Mouse (Mus musculus) hindbrain, embryonic 11.5 days (tissue): ENCODE data around the gene Lamtor1. TPM values are rescaled to one million over a fixed set of nuclear protein-coding genes. Genes with fewer than 3 reads are reported as not detected.
A peak's percentile ranks its signal among the peaks of the same experiment; 100 is the strongest.

Experiments
- ATAC-seq: fragments of 200-750 bp; cut with Nextera tagmentation; 2 replicates; pipeline ENCODE4 v1.8.0; 2017; ENCODE audit warnings: mild to moderate bottlenecking, moderate TSS enrichment, moderate library complexity; ENCODE audit not compliant: low FRiP score
- DNase-seq: peaks from one replicate; pipeline ENCODE4 v3.0.0-alpha.2; 2015; ENCODE audit warnings: low spot score
- H3K27ac ChIP-seq: fragments of 300-500 bp; sonication (generic); 2 replicates; pipeline ENCODE4 v1.5.1; 2014; ENCODE audit warnings: mild to moderate bottlenecking, low read depth, low read length
- H3K27me3 ChIP-seq: fragments of 300-500 bp; sonication (generic); 2 replicates; pipeline ENCODE4 v1.6.1; 2014; ENCODE audit warnings: mild to moderate bottlenecking, low read length, moderate library complexity, mixed read lengths; ENCODE audit not compliant: control insufficient read depth, insufficient read depth
- H3K36me3 ChIP-seq: fragments of 300-500 bp; sonication (generic); 2 replicates; pipeline ENCODE4 v1.6.1; 2014; ENCODE audit warnings: mild to moderate bottlenecking, low read length, moderate library complexity, mixed read lengths; ENCODE audit not compliant: control insufficient read depth, insufficient read depth
- H3K4me1 ChIP-seq: fragments of 300-500 bp; sonication (generic); replicated peaks from 2 replicates; pipeline ENCODE4 v1.6.1; 2014; ENCODE audit warnings: low read length, mixed read lengths; ENCODE audit not compliant: control insufficient read depth, insufficient read depth
- H3K4me2 ChIP-seq: fragments of 300-500 bp; sonication (generic); replicated peaks from 2 replicates; pipeline ENCODE4 v1.6.1; 2014; ENCODE audit warnings: mild to moderate bottlenecking, low read depth, low read length
- H3K4me3 ChIP-seq: fragments of 300-500 bp; sonication (generic); 2 replicates; pipeline ENCODE4 v1.5.1; 2014; ENCODE audit warnings: low read depth, low read length
- H3K9ac ChIP-seq: fragments of 300-500 bp; sonication (generic); 2 replicates; pipeline ENCODE4 v1.6.1; 2014; ENCODE audit warnings: low read depth, low read length
- H3K9me3 ChIP-seq: fragments of 300-500 bp; sonication (generic); 2 replicates; pipeline ENCODE4 v1.6.1; 2016; ENCODE audit warnings: low read length; ENCODE audit not compliant: control insufficient read depth
- WGBS: fragments of 180-500 bp; shearing (Covaris S2); extraction: QIAGEN DNeasy Blood & Tissue Kit; methylation state at CpG from one replicate; pipeline ENCODE4 v1.1.7; 2014; 5-methylcytosine and 5-hydroxymethylcytosine counted together
- polyA plus RNA-seq: library from polyadenylated mRNA; unstranded; fragments of >200 nt; fragmentation: Nextera tagmentation; extraction: Ambion mirVana; gene quantifications from 2 replicates; pipeline ENCODE4 v1.2.1, GENCODE M21; 2014

The Lamtor1 gene
- polyA plus RNA-seq, 1 experiment from 2014 or later, result 127 TPM

DNA sequence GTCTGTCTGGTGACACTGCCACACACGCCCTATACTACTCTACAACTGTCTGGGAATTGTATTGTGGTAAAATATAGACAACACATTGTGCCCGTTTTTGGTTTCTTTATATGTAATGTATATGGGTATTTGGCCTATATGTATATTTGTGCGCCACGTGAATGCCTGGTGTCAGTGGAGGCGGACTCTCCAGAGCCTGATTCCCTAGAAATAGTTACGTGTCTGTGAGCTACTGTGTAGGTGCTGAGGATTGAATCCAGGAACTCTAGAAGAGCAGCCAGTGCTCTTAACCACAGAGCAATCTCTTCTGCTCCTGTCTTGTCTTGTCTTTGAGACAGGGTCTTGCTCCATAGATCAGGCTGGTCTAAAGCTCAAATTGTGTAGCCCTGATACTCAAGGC, 19.4 kb upstream of the Lamtor1 start:
- Histone ChIP-seq H3K4me1 (no peaks in the 10 kb centered on the region), H3K27me3 (no peaks in the 10 kb centered on the region), H3K27ac (no peak overlapping the region), H3K4me3 (no peak overlapping the region), H3K9ac (no peak overlapping the region), H3K4me2 (no peak overlapping the region), H3K36me3 (no peaks in the 10 kb centered on the region), H3K9me3 (no peaks in the 10 kb centered on the region)
- 83% methylated on average over 6 of the region's 6 CpGs for WGBS
- DNase-seq, result no peak
- ATAC-seq, result no peak

DNA sequence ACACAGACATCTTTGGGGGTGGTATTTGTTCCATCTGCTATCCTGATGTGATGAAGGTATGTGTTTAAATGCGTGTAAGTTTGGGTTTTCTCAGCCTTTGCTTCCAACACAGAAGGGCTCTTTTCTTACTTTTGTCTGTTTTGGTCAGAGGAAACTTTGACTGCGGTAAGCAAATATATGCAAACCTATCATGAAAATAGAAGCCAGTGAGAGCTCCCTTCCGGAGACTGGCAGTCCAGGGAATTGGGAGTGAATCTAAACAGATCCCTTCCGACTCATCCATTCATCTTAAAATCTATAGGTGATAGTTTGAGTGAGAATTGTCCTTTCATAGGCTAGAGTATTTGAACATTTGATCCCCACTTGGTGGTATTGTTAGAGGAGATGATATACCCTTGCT, 17.2 kb upstream of the Lamtor1 start:
- ATAC-seq, result no peak
- 86% methylated on average over 4 of the region's 4 CpGs for WGBS
- Histone ChIP-seq H3K9ac (no peak overlapping the region), H3K27me3 (no peaks in the 10 kb centered on the region), H3K36me3 (no peaks in the 10 kb centered on the region), H3K4me1 (no peaks in the 10 kb centered on the region), H3K4me3 (no peak overlapping the region), H3K27ac (no peak overlapping the region), H3K4me2 (no peak overlapping the region), H3K9me3 (no peaks in the 10 kb centered on the region)
- DNase-seq, result no peak

DNA sequence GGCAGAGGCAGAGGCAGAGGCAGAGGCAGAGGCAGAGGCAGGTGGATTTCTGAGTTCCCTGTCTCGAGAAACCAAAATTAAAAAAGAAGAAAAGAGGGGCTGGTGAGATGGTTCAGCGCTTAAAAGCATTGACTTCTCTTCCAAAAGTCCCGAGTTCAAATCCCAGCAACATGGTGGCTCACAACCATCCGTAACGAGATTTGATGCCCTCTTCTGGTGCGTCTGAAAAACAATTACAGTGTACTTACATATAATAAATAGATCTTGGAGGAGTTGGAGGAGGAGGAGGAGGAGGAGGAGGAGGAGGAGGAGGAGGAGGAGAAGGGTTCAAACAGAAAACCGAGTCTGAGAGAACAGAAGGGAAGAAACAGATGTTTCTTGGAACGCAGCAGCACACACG, 10.0 kb upstream of the Lamtor1 start:
- ATAC-seq, result no peak
- Histone ChIP-seq H3K27me3 (no peaks in the 10 kb centered on the region), H3K36me3 (no peaks in the 10 kb centered on the region), H3K4me1 (no peaks in the 10 kb centered on the region), H3K27ac (no peak overlapping the region), H3K4me2 (peak overlapping the region; percentile 22), H3K9me3 (no peaks in the 10 kb centered on the region), H3K9ac (peak overlapping the region; percentile 57; the same call in 1 of the 2 replicates), H3K4me3 (peak overlapping the region; percentile 56)
- no peak for DNase-seq
- 37% methylated on average over 9 of the region's 9 CpGs for WGBS

DNA sequence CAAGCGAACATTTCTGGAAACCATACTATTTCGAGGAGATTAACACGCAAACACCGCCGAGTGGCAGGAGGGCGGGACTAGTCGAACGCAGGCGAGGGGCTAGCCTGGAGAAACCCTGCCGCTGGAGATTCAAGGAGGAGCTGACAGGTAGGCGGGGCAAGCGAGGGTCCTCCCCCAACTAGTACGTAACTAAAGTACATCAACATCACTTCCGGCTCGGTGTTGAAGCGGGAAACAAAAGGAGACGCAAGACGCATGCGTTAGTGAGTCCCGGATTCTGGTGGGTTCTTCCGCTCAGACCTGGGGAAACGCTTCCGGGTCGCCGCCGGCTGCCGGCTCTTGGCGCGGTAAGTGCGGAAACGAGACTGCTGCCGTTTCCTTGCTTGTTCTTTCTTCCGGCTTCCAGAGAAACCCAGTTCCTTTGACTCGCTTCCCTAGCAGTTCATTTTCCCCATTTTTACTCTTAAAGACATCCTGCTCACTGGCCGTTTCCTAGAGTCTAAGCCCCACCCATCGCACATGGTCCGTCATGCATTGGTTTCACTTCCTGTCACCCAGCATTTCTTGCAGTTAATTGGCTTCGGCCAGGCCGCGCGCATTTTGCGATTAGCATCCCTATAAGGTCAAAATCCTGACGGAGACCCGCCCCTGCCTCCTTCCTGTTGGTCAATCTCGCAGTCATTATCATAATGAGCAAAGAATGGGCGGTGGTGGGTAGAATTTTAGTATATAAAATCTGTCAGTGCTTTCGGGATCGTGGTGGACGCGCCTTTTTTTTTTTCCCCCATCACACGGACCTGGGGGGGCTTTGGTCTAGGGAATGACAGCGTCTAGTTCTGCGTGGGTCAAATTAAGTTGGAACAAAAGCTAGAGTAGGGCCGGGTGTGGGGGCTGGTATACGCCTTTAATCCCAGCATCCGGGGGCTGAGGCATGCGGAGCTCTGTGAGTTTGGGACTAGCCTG, 9.3 kb upstream of the Lamtor1 start:
- H3K9ac ChIP-seq, result peak overlapping the region; percentile 57
- peak overlapping the region; percentile 89 for H3K27ac ChIP-seq
- peak; percentile 99 for ATAC-seq
- under 1% methylated on average over 56 of the region's 57 CpGs for WGBS
- no peaks in the 10 kb centered on the region for H3K9me3 ChIP-seq
- peak overlapping the region; percentile 56 for H3K4me3 ChIP-seq
- no peaks in the 10 kb centered on the region for H3K4me1 ChIP-seq
- no peaks in the 10 kb centered on the region for H3K36me3 ChIP-seq
- H3K27me3 ChIP-seq, result no peaks in the 10 kb centered on the region
- peak; percentile 97 for DNase-seq
- peak overlapping the region; percentile 46 for H3K4me2 ChIP-seq

DNA sequence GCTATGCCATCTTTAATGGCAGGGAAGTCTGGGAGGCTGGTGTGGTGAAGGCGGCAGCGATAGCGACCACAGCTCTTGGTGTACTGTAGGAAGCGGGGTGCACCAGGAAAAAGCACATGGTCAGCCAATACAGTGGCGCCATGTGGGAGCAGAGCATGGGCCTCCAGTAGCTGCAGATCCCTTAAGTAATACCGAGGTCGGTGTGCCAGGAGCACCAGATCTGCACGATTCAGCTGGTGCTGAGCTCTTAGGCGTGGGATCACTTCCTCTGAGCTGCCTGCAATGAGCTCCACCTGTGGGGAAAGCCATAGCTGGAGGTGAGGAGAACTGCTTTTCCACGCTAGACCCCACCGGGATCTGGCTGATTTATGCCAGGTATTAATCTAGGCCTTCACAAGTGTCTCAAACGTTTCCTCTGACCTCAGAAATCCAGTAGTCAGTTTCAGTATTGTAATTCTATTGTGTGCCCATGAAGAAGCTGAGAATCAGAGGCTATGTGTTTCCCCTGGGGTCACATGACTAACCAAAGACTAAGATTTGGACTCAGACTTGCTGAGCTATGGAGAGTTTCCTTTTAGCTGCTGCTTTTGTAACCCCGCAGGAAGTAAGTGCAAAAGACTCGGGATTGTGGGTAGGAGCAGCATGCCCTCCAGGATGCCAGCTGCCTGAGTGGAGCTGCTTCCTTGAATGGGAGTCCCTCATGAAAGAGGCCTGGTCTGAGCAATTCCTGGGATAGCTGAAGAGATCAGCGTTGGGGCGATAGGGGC, 5.2 kb upstream of the Lamtor1 start:
- H3K27me3 ChIP-seq, result no peaks in the 10 kb centered on the region
- ATAC-seq (no peak), DNase-seq (no peak)
- H3K4me2 ChIP-seq, result no peak overlapping the region
- H3K4me1 ChIP-seq, result no peaks in the 10 kb centered on the region
- no peak overlapping the region for H3K4me3 ChIP-seq
- no peaks in the 10 kb centered on the region for H3K36me3 ChIP-seq
- H3K9me3 ChIP-seq, result no peaks in the 10 kb centered on the region
- H3K27ac ChIP-seq, result no peak overlapping the region
- H3K9ac ChIP-seq, result no peak overlapping the region
- WGBS, result 93% methylated on average over 16 of the region's 16 CpGs

DNA sequence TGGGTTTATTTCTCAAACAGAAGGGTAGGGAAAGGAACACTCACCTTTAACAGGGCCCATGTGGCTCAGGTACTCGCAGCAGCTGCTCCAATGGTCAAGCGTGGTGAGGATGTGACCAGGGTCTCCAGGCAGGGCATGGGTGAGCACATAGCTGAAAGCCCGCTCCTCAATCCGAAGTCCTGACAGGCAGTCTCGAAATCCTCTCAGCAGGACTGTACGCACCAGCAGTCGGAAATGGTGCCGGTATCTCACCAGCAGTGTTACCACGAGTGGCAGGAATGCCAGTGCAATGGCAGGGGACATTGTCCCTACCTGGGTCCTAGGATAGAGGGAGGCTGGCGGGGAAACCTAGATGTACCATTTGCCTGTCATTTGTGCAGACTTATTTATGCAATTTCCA, 3.7 kb upstream of the Lamtor1 start:
- Histone ChIP-seq H3K4me3 (no peak overlapping the region), H3K27me3 (no peaks in the 10 kb centered on the region), H3K4me1 (peaks cover 4% of the 10 kb centered on the region), H3K9me3 (no peaks in the 10 kb centered on the region), H3K27ac (no peak overlapping the region), H3K9ac (no peak overlapping the region), H3K36me3 (no peaks in the 10 kb centered on the region), H3K4me2 (no peak overlapping the region)
- 91% methylated on average over 10 of the region's 10 CpGs for WGBS
- no peak for ATAC-seq
- no peak for DNase-seq

DNA sequence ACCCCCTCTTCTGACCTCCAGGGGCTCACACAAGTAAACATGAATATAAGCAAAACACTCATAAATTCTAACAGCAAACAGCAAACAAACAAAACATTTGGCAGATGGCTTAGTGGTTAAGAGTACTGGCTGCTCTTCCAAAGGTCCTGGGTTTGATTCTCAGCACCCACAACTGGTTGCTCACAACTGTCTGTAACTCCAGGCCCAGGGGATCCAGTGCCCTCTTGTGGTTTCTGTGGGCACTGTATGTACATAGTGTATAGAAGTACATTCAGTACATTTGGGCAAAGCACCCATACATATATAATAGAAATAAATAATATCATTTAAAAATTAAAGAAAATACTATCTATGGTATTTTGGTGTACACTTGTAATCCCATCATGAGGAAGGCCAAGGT, 2.9 kb upstream of the Lamtor1 start:
- Histone ChIP-seq H3K4me3 (no peak overlapping the region), H3K4me1 (peaks cover 4% of the 10 kb centered on the region), H3K27ac (no peak overlapping the region), H3K9ac (no peak overlapping the region), H3K36me3 (no peaks in the 10 kb centered on the region), H3K27me3 (no peaks in the 10 kb centered on the region), H3K4me2 (no peak overlapping the region), H3K9me3 (no peaks in the 10 kb centered on the region)
- no peak for ATAC-seq
- no peak for DNase-seq

DNA sequence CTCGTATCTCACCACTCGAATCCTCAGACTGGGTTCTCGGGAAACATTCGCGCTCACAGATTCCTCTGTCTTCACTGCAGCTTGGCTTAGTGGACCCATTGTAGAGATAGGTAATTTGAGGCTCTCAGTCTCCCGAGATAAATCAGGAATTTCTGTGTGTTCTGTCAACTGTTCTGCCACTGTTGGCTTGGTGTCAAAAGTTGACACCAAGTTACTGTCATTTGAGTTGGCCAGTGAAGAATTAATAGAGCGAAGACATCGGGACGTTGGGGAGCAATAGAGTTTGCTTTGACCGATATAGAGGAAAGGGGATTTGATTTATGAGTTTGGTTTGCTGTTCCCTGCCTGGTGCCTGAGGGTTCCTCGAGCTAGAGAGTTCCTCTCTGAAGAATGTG, 580 bp downstream of the Lamtor1 start, which contains the start of gene Tomt:
Gene Tomt (minus strand): TSS at position 73 of the 395 bp plus-strand sequence.
- H3K27me3 ChIP-seq, result no peaks in the 10 kb centered on the region
- WGBS, result 21% methylated on average over 11 of the region's 11 CpGs
- peak within 1 kb of the TSS; percentile 92 for H3K9ac ChIP-seq
- peak within 1 kb of the TSS; percentile 81 for H3K4me3 ChIP-seq
- peak within 1 kb of the TSS; percentile 55 for H3K4me2 ChIP-seq
- no peak for DNase-seq
- ATAC-seq, result no peak
- H3K27ac ChIP-seq, result peak within 1 kb of the TSS; percentile 88
- no peaks in the 10 kb centered on the region for H3K36me3 ChIP-seq
- H3K4me1 ChIP-seq, result peaks cover 4% of the 10 kb centered on the region
- no peaks in the 10 kb centered on the region for H3K9me3 ChIP-seq
